Mouse (Mus musculus): Measurements from ENCODE around the gene Dpyd.

Gene Dpyd

DNA sequence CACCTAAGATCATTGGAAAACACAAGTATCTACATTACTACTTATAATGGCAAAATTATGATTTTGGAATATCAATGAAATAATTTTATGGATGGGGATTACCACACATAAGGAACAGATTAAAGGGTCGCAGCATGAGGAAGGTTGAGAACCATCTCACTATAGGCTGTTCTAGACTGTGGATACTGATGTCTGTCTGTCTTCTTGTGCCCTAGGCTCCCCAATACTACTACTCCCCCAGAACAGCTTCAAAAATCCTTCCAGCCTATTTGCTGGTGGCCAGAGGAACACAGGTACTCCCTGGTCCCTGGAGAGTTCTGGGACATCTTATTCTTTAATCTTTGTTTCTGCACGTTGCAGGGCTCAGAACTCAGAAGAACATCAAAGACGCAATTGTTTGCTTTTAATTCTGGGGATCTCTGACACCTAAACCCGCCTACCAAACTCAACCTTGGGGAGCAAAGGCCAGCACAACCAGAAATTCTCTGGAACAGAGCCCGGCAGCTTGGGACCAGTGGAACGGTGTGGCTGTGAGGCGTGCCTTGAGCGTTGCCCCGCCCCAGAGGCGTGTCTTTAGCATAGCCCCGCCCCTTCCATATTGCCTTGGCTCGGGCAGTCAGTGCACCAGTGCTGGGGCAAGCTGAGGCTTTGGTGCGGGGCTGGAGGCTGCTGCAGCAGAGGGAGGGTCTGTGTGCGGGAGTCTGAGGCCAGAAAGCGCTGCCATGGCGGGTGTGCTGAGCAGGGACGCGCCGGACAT lies at the start of gene Dpyd:
TSS of gene Dpyd (plus strand) at position 576 of the 757 bp plus-strand sequence.
- in situ Hi-C loops (cut with MseI, MboI) = no loop called here

DNA sequence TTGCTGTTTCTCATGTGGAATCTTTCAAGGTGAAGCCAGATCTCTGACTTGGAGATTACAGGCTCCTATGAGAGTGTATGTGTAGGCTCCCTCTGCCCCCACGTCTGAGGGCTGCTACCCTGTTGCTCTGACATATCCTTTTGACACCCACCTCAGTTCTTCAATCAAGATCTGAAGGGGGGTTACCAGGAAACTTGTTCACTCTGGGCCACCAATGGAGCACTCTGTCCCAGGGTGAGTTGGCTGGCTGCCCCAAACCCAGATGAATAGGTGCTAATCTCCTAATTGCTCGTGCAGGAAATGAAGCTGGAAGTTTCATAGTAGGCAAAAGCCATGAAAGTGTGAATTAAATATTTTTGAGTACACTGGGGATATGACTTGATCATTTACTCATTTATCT lies 24.3 kb upstream of the Dpyd start:
- in situ Hi-C loops (cut with MseI, MboI) = no loop called here

DNA sequence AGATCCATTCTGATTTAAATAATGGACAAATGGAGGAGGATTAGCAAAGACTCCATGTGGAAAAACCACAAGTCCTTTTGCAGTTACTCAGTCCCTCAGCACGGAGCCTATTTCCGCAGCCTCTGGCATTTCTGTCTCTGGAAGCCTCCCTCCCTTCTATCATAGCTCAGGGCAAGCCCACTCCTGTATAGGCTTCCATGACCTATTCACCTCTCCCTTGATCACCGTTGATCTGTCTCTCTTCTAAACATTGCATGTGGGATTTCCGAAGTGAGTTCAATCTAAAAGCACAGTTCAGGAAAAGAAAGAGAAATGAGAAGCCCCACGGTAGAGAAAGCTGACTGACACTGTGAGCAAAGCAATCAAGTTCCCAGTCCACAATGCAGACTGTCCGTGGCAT lies 20.2 kb upstream of the Dpyd start:
- in situ Hi-C loops (cut with MseI, MboI) = no loop called here

DNA sequence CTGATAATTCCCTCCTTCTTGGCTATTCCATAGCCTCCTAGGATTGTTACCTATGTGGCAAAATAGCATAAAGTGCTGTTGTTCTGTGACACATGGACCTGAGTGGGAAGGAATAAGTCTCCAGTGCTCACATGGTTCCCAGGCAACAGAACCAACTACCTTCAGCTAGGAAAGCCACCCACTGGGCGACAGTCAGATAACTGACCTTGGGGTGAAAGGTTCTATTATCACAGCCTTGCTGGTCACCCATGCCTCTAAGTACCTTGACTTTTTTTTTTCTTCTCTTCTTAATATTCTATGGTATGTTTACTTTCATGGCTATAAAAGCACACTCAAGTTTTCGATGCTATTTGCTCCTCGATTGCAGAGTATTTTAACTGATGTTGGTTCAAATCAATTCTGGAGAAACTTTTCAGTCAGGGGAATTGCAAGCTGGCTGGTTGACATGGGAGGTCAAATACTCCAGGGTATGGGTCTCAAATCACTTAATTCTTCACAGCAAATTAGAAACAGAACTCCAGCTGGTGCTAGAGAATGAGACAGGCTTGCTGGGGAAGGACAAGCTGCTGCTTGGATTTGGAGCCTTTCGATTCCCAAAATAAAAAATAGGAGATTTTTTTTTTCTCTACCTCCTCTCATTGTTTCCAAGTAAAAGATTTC lies 14.2 kb upstream of the Dpyd start:
- in situ Hi-C loops (cut with MseI, MboI) = no loop called here

DNA sequence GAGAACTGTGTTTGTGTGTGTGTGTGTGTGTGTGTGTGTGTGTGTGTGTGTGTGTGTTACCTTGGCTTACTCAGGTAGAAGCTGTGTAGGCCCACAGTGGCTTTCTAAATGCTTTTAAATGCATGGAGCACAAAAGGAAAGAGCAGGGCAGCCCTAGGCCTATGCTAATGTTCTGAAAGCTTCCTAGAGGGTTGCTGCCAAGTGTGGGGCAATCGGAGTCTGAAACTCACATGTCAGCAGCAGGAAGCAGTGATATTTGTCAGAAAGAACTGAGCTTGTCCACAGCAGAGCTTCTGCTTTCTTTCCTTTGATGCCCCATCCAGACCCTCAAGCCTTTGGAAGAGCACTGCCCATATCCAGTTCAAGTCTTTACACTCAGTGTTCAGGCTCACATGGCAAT lies 4.3 kb upstream of the Dpyd start:
- in situ Hi-C loops (cut with MseI, MboI) = no loop called here

- in situ Hi-C loops (cut with MseI, MboI) = no loop called here
These were observed 2.0 kb upstream of the Dpyd start for GRCm38 (mm10) chr3:118559936-118560335.

GRCm38 (mm10) chr3:118562311-118562671 lies 362 bp downstream of the Dpyd start:
- in situ Hi-C loops (cut with MseI, MboI) = no loop called here

GRCm38 (mm10) chr3:118566779-118567178 lies 4.8 kb downstream of the Dpyd start:
- in situ Hi-C loops (cut with MseI, MboI) = no loop called here

- in situ Hi-C loops (cut with MseI, MboI) = no loop called here
These were observed 8.3 kb downstream of the Dpyd start for GRCm38 (mm10) chr3:118570197-118570596.

- in situ Hi-C loops (cut with MseI, MboI) = no loop called here
These were observed 28.6 kb downstream of the Dpyd start for GRCm38 (mm10) chr3:118590559-118590958.

- in situ Hi-C loops (cut with MseI, MboI) = no loop called here
These were observed 32.9 kb downstream of the Dpyd start for GRCm38 (mm10) chr3:118594864-118595263.

- in situ Hi-C loops (cut with MseI, MboI) = no loop called here
These were observed 33.8 kb downstream of the Dpyd start for GRCm38 (mm10) chr3:118595693-118596092.

- in situ Hi-C loops (cut with MseI, MboI) = no loop called here
These were observed 40.0 kb downstream of the Dpyd start for GRCm38 (mm10) chr3:118601689-118602640.

- in situ Hi-C loops (cut with MseI, MboI) = no loop called here
These were observed 46.8 kb downstream of the Dpyd start for GRCm38 (mm10) chr3:118608708-118609107.

DNA sequence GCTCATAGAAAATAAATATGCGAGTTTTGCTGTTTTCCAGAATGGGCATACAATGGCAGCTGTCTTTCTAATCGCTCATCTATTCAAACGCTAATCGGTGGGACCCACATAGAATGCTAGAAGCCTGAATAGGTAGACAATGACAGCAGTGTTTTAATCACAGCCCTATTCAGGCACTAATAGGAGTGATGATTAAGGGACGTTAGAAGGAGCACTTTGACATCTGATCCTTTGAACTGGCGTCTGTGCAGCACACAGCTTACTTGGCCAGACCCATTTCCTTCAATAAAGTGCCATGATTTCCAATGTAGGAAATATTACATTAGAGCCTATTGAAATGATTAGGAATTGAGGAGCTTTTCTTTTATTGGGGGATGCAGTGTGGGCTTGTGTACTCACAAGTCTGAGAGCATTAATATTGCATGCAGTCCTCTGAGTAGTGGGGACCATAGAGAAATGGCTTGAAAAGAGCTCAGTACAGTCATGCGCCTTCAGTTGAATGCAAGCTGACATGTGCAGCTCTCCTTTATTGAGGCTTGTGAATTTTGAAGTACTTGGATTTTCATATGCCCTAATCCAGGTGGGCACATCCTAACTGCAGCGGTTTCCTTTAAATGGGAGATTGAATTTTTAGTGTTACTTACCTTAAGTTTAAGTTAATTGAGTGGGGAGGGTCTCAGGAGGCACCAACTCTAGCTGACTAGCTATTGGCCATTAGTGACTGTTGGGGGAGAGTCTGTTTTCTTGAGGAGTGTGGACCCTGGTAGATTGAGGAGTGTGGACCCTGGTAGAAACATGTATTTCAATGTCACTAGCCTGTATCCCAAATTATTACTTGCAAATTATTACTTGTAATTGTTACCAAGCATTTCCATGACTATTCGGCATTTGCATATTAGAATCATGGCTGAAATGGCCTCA lies 64.8 kb downstream of the Dpyd start:
- in situ Hi-C loops (cut with MseI, MboI) = no loop called here

DNA sequence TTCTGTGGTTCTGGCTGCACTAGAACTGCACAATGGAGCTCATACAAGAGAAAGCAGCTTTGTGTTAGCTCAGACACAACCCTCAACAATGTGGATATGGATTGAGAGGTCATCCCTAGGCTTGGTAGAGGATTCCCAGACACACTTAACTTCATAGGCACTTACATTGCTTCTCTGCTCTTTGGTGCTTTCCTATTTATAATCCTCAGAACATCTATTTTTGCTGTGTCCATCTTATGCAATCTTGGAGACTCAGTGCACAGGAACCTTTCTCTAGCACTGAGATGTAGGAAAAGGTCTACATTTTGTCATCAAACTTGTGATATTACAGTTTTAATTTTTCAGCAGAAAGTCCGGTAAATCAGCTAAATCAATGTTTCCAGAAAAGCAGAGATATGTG lies 67.8 kb downstream of the Dpyd start:
- in situ Hi-C loops (cut with MseI, MboI) = no loop called here

- in situ Hi-C loops (cut with MseI, MboI) = no loop called here
These were observed 84.2 kb downstream of the Dpyd start for GRCm38 (mm10) chr3:118646024-118646570.

DNA sequence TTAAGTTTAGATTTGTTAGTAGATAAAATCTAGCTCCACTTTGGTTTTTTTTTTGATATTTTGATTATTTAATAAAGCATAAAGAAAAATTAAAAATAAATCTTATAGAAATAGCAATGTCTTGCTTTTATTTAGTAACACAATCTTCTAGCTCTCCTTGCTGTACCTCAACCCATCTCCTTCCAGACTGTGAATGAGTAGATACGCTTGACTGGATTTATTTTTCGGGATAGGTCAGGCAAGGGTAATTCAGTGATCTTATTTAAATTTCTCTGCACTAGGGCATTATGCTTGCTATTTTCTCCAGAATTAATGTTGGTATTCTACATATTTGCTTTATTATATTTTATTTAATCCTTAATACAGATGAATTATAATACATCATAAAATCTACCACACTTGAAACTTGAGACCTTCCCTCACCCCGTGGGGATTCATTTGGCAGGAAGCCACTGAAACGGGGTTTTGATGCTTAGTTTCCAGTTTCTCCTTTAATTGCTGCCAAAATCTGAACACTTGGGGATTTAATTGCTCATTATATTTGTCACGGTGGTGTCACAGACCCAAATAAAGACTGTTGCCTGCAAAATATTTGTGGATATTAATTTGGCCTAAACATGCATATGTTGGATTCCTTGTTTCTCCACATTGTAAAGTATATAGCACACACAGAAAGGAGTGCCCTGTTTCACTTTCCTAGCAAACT lies 102.2 kb downstream of the Dpyd start:
- in situ Hi-C loops (cut with MseI, MboI) = no loop called here

GRCm38 (mm10) chr3:118674121-118674745 lies 112.3 kb downstream of the Dpyd start:
- in situ Hi-C loops (cut with MseI, MboI) = no loop called here

GRCm38 (mm10) chr3:118675441-118675840 lies 113.5 kb downstream of the Dpyd start:
- in situ Hi-C loops (cut with MseI, MboI) = no loop called here
